Mouse (Mus musculus): ENCODE measurements at regions not wholly inside any gene's neighbourhood (a gene's known extent, or its start where the extent isn't known, plus 50 kb on each side); places are given as distances from the start of the nearest gene placed in this dataset.
A peak's percentile ranks its signal among the peaks of the same experiment; 100 is the strongest.

GRCm38 (mm10) chr2:159584641-159585040 is 749.3 kb downstream of the Gm826 start:
- H3K36me3 ChIP-seq (ENCODE audit: control insufficient read depth, insufficient read depth, low read length), result no peaks in the 10 kb centered on the region
- no peak overlapping the region for H3K27ac ChIP-seq
- intact Hi-C loops (cut with DNase I), result no loop called here
- DNase-seq, result no peak
- peaks cover 2% of the 10 kb centered on the region for H3K4me1 ChIP-seq (ENCODE audit: control insufficient read depth, insufficient read depth, low read length)
- TF ChIP-seq CTCF (IDR thresholded peaks at IDR 0.05) (no peak), EP300 (IDR thresholded peaks at IDR 0.05; ENCODE audit: insufficient read depth, low read depth, low read length) (no peak), POLR2A (IDR thresholded peaks at IDR 0.05; ENCODE audit: insufficient read depth, low read depth, low read length) (no peak)
- H3K27me3 ChIP-seq (ENCODE audit: control insufficient read depth, insufficient read depth, low read length), result no peaks in the 10 kb centered on the region
- H3K9ac ChIP-seq (ENCODE audit: low read depth, low read length), result no peak overlapping the region
- no peaks in the 10 kb centered on the region for H3K79me2 ChIP-seq (replicated peaks; ENCODE audit: control insufficient read depth, insufficient read depth, low read length)
- H3K4me3 ChIP-seq, result no peak overlapping the region

- no peak overlapping the region for H3K4me3 ChIP-seq
- intact Hi-C loops (cut with DNase I), result no loop called here
- no peak for DNase-seq
- peak; percentile 34 for TF ChIP-seq CTCF (IDR thresholded peaks at IDR 0.05)
- no peak for TF ChIP-seq EP300 (IDR thresholded peaks at IDR 0.05; ENCODE audit: insufficient read depth, low read depth, low read length)
- no peak for TF ChIP-seq POLR2A (IDR thresholded peaks at IDR 0.05; ENCODE audit: insufficient read depth, low read depth, low read length)
- WGBS, result 69% methylated on average over 6 of the region's 6 CpGs
- H3K9ac ChIP-seq (ENCODE audit: low read depth, low read length), result no peak overlapping the region
- no peaks in the 10 kb centered on the region for H3K79me2 ChIP-seq (replicated peaks; ENCODE audit: control insufficient read depth, insufficient read depth, low read length)
- H3K27ac ChIP-seq, result no peak overlapping the region
- H3K4me1 ChIP-seq (ENCODE audit: control insufficient read depth, insufficient read depth, low read length), result peaks cover 2% of the 10 kb centered on the region
- H3K36me3 ChIP-seq (ENCODE audit: control insufficient read depth, insufficient read depth, low read length), result no peaks in the 10 kb centered on the region
- H3K27me3 ChIP-seq (ENCODE audit: control insufficient read depth, insufficient read depth, low read length), result no peaks in the 10 kb centered on the region
These were observed 747.1 kb downstream of the Gm826 start for GRCm38 (mm10) chr2:159586697-159587473.

GRCm38 (mm10) chr2:159591396-159592124 is 742.4 kb downstream of the Gm826 start:
- Histone ChIP-seq H3K36me3 (ENCODE audit: control insufficient read depth, insufficient read depth, low read length) (no peaks in the 10 kb centered on the region; the same call in 1 of the 2 replicates), H3K79me2 (replicated peaks; ENCODE audit: control insufficient read depth, insufficient read depth, low read length) (no peaks in the 10 kb centered on the region), H3K27ac (no peak overlapping the region), H3K27me3 (ENCODE audit: control insufficient read depth, insufficient read depth, low read length) (no peaks in the 10 kb centered on the region), H3K4me3 (no peak overlapping the region), H3K4me1 (ENCODE audit: control insufficient read depth, insufficient read depth, low read length) (peaks cover 2% of the 10 kb centered on the region), H3K9ac (ENCODE audit: low read depth, low read length) (no peak overlapping the region)
- TF ChIP-seq POLR2A (IDR thresholded peaks at IDR 0.05; ENCODE audit: insufficient read depth, low read depth, low read length) (no peak), CTCF (IDR thresholded peaks at IDR 0.05) (no peak), EP300 (IDR thresholded peaks at IDR 0.05; ENCODE audit: insufficient read depth, low read depth, low read length) (no peak)
- WGBS, result 47% methylated on average over 2 of the region's 2 CpGs
- intact Hi-C loops (cut with DNase I), result no loop called here
- no peak for DNase-seq

GRCm38 (mm10) chr2:159592841-159593240 is 741.1 kb downstream of the Gm826 start:
- intact Hi-C loops (cut with DNase I), result no loop called here
- Histone ChIP-seq H3K36me3 (ENCODE audit: control insufficient read depth, insufficient read depth, low read length) (no peaks in the 10 kb centered on the region; the same call in 1 of the 2 replicates), H3K4me1 (ENCODE audit: control insufficient read depth, insufficient read depth, low read length) (no peaks in the 10 kb centered on the region; the same call in none of the 2 replicates), H3K79me2 (replicated peaks; ENCODE audit: control insufficient read depth, insufficient read depth, low read length) (no peaks in the 10 kb centered on the region), H3K27me3 (ENCODE audit: control insufficient read depth, insufficient read depth, low read length) (no peaks in the 10 kb centered on the region), H3K4me3 (no peak overlapping the region), H3K9ac (ENCODE audit: low read depth, low read length) (no peak overlapping the region), H3K27ac (no peak overlapping the region)
- peak in 1 of 2 experiments; percentile 45 for DNase-seq
- TF ChIP-seq POLR2A (IDR thresholded peaks at IDR 0.05; ENCODE audit: insufficient read depth, low read depth, low read length), result no peak
- 0 out of 2 replicates have a peak, but pooled peaks have one; percentile 45 for TF ChIP-seq EP300 (IDR thresholded peaks at IDR 0.05; ENCODE audit: insufficient read depth, low read depth, low read length)
- WGBS, result 13% methylated on average over 5 of the region's 5 CpGs

GRCm38 (mm10) chr2:159596285-159596684 is 737.7 kb downstream of the Gm826 start:
- no peak overlapping the region for H3K4me3 ChIP-seq
- no peak overlapping the region for H3K9ac ChIP-seq (ENCODE audit: low read depth, low read length)
- no peak overlapping the region for H3K27ac ChIP-seq
- 74% methylated on average over 6 of the region's 6 CpGs for WGBS
- H3K36me3 ChIP-seq (ENCODE audit: control insufficient read depth, insufficient read depth, low read length), result no peaks in the 10 kb centered on the region; the same call in 1 of the 2 replicates
- H3K4me1 ChIP-seq (ENCODE audit: control insufficient read depth, insufficient read depth, low read length), result no peaks in the 10 kb centered on the region; the same call in none of the 2 replicates
- DNase-seq, result no peak
- no peaks in the 10 kb centered on the region for H3K27me3 ChIP-seq (ENCODE audit: control insufficient read depth, insufficient read depth, low read length)
- TF ChIP-seq EP300 (IDR thresholded peaks at IDR 0.05; ENCODE audit: insufficient read depth, low read depth, low read length) (no peak), POLR2A (IDR thresholded peaks at IDR 0.05; ENCODE audit: insufficient read depth, low read depth, low read length) (no peak)
- intact Hi-C loops (cut with DNase I), result no loop called here
- H3K79me2 ChIP-seq (replicated peaks; ENCODE audit: control insufficient read depth, insufficient read depth, low read length), result no peaks in the 10 kb centered on the region

GRCm38 (mm10) chr2:159598080-159598479 is 735.9 kb downstream of the Gm826 start:
- no peak overlapping the region for H3K4me3 ChIP-seq
- no peak for TF ChIP-seq POLR2A (IDR thresholded peaks at IDR 0.05; ENCODE audit: insufficient read depth, low read depth, low read length)
- TF ChIP-seq CTCF (IDR thresholded peaks at IDR 0.05), result no peak
- no peak for TF ChIP-seq EP300 (IDR thresholded peaks at IDR 0.05; ENCODE audit: insufficient read depth, low read depth, low read length)
- 21% methylated on average over 3 of the region's 3 CpGs for WGBS
- intact Hi-C loops (cut with DNase I), result no loop called here
- no peak overlapping the region for H3K27ac ChIP-seq
- H3K9ac ChIP-seq (ENCODE audit: low read depth, low read length), result no peak overlapping the region
- no peak for DNase-seq
- no peaks in the 10 kb centered on the region for H3K4me1 ChIP-seq (ENCODE audit: control insufficient read depth, insufficient read depth, low read length)
- no peaks in the 10 kb centered on the region; the same call in 1 of the 2 replicates for H3K36me3 ChIP-seq (ENCODE audit: control insufficient read depth, insufficient read depth, low read length)
- no peaks in the 10 kb centered on the region for H3K27me3 ChIP-seq (ENCODE audit: control insufficient read depth, insufficient read depth, low read length)
- H3K79me2 ChIP-seq (replicated peaks; ENCODE audit: control insufficient read depth, insufficient read depth, low read length), result no peaks in the 10 kb centered on the region
